In the genomic region with DNA sequence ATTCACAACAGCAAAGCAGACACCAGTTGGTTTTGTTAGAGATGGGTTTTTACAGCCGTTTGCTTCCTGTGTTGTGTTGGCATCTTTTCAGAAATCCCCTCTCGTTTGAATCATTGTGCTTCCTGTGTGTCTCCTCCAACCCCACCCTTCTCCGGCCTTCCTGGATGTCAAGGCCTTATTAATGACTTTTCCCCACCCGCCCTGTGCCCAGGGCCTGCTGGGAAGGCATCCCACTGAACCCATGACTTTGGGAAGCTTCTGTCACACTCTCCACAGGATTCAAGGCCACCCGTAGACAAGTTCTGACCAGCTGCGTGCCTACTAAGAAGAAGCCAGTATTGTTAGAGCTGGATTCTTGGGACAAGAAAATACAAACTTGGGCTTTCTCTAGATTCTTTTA, we compare ENCODE assay signal across 42 mouse cellular contexts. TPM values are rescaled to one million over a fixed set of nuclear protein-coding genes. Genes with fewer than 3 reads are reported as not detected.
DNase-seq lines count a peak whose midpoint lies in the region; TF ChIP-seq lines count a peak whose summit lies in the region.
"Had no signal": no experiment of that assay in that cellular context is flagged by ENCODE, and none has a peak within 500 bp of the region (broad histone marks: within the 10 kb centered on the region; RNA-seq: fewer than 3 reads in every experiment).

No protein-coding gene starts in this region.

- TF ChIP-seq CTCF in lung, adult 2 months (IDR thresholded peaks at IDR 0.05; ENCODE audit: insufficient read depth, low read length) = no peak

- H3K4me1 ChIP-seq in lung, adult 2 months (ENCODE audit: control insufficient read depth, insufficient read depth, low read length) = no peaks in the 10 kb centered on the region
- H3K4me1 ChIP-seq: hindbrain, embryonic 12.5 days; limb, embryonic 13.5 days had no signal

- no peak for TF ChIP-seq POLR2A in lung, adult 2 months (IDR thresholded peaks at IDR 0.05; ENCODE audit: borderline replicate concordance, extremely low read depth, low read depth, low read length)

- 46% methylated on average over 6 of the region's 6 CpGs for WGBS in lung, adult 2 months

- peak; percentile 44 to 59 for DNase-seq in adrenal gland, adult (ENCODE audit: inconsistent age in 2 of 2, low spot score in 1 of 2)
- no peak for DNase-seq in adrenal gland, postnatal 25 days
- DNase-seq in kidney, adult 9 months = peak; percentile 13
- no peak for DNase-seq in kidney, postnatal 4 days
- peak; percentile 40 for DNase-seq in lung, postnatal 10 days
- no peak for DNase-seq in lung, adult 2 months
- DNase-seq in urinary bladder, adult 2 months (ENCODE audit: low spot score) = no peak
- DNase-seq: adrenal gland, postnatal 10 days; cerebellum, adult 2 months; cerebellum, postnatal 14 days; gastrocnemius, adult 2 months; gastrocnemius, postnatal 36 days; heart, adult 18-20 months; heart, postnatal 36 days; midbrain, embryonic 14.5 days had no signal

- no peak overlapping the region for H3K4me3 ChIP-seq in lung, adult 2 months (replicated peaks; ENCODE audit: extremely low read depth, low read depth, low read length)
- H3K4me3 ChIP-seq: erythroblast, embryonic 14.5 days; gastrocnemius, adult 2 months; hindbrain, embryonic 12.5 days; intestine, embryonic 15.5 days; kidney, embryonic 15.5 days; layer of hippocampus, adult 2 months; limb, embryonic 13.5 days had no signal

RNA-seq across cellular contexts. Expression of a gene that starts 16.0 kb away (rescaled TPM):
- total RNA-seq in adrenal gland, postnatal 25 days (2021) = 14.1 and 18.7 TPM in 2 replicates
- polyA plus RNA-seq in lung, adult 2 months (2012; rRNA removed) = 0.17 and 0.63 TPM in 2 replicates
- 0.66 and 1.2 TPM in 2 replicates for polyA plus RNA-seq in urinary bladder, adult 2 months (2012; rRNA removed)
- total RNA-seq: CH12.LX; megakaryocyte-erythroid progenitor cell, adult 5-6 weeks; monocyte, adult 5-6 weeks had no signal
- polyA plus RNA-seq: C2C12; erythroblast, embryonic 14.5 days; G1E; macrophage had no signal

RNA-seq across cellular contexts. Expression of a gene that starts 48.6 kb away (rescaled TPM):
- 0.33 and 1.0 TPM in 2 replicates for total RNA-seq in adrenal gland, postnatal 25 days (2021)
- not detected in 2 replicates for polyA plus RNA-seq in lung, adult 2 months (2012; rRNA removed)
- not detected in 2 replicates for polyA plus RNA-seq in urinary bladder, adult 2 months (2012; rRNA removed)
- total RNA-seq: CH12.LX; G1E; hindbrain, postnatal 0 days; layer of hippocampus, adult 2 months; layer of hippocampus, postnatal 25 days; left cerebral cortex, adult 8-10 months; left cerebral cortex, postnatal 36 days; megakaryocyte-erythroid progenitor cell, adult 5-6 weeks; monocyte, adult 5-6 weeks had no signal
- polyA plus RNA-seq: cerebellum, adult 2 months; cortical plate, adult 2 months; erythroblast, embryonic 14.5 days; forebrain, embryonic 11.5 days; forebrain, embryonic 16.5 days; G1E; heart, embryonic 11.5 days; heart, embryonic 16.5 days; hindbrain, embryonic 12.5 days; hindbrain, postnatal 0 days; intestine, embryonic 15.5 days; kidney, embryonic 15.5 days; liver, embryonic 11.5 days; liver, embryonic 16.5 days; macrophage; midbrain, embryonic 14.5 days; neural tube, embryonic 14.5 days; small intestine, adult 2 months; stomach, embryonic 14.5 days; testis, adult 2 months had no signal

Comparison
In these comparisons a context has a peak if more than half of its experiments do, and no peak if none do; other contexts are left out.
1. DNase-seq: peak in adrenal gland, adult (2 of 2), kidney, adult 9 months (single experiment) and lung, postnatal 10 days (single experiment); none in adrenal gland, postnatal 25 days (single experiment), kidney, postnatal 4 days (0 of 2), lung, adult 2 months (single experiment) and urinary bladder, adult 2 months (single experiment).